Mouse (Mus musculus): Measurements from ENCODE around the gene Nebl. TPM values are rescaled to one million over a fixed set of nuclear protein-coding genes. Genes with fewer than 3 reads are reported as not detected.

Gene Nebl
- total and polyA plus RNA-seq, 3 experiments = 4.7 to 5.4 TPM; not detected in 1

DNA sequence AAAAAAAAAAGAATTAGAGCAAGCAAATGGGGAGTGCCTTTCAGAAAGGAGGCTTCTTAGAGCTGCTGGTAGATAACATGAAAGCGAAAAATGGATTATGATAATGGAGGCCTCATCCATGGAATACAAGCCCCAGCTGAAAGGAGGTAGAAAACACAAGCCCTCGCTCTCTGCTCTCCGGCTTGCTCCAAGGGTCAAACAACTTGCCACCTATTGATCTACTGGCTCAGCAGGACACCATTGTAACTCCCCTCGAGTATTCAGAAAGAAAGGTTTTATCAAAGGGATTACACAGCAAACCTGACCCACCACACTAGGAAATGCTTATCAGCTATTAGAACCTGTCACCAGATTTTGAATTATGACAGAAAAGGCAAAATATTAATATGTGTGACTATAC, 131.4 kb downstream of the Nebl start:
- H3K27ac ChIP-seq (ENCODE audit: control insufficient read depth, low read depth, low read length) = no peak overlapping the region
- H3K9me3 ChIP-seq (replicated peaks; ENCODE audit: insufficient read depth, low read length) = no peaks in the 10 kb centered on the region
- H3K4me1 ChIP-seq (ENCODE audit: control insufficient read depth in 1 of 2, insufficient read depth in 2 of 2, low read length in 2 of 2) = no peaks in the 10 kb centered on the region
- TF ChIP-seq TAL1 (IDR thresholded peaks at IDR 0.05; ENCODE audit: low read length) (no peak), BHLHE40 (IDR thresholded peaks at IDR 0.05; ENCODE audit: borderline replicate concordance, low read depth, low read length) (no peak), POLR2A (IDR thresholded peaks at IDR 0.05; ENCODE audit: control insufficient read depth in 1 of 2, insufficient read depth in 1 of 2, low read depth in 1 of 2, low read length in 2 of 2, poor library complexity in 1 of 2) (no peak), GABPA (IDR thresholded peaks at IDR 0.05; ENCODE audit: low read depth, low read length) (no peak)
- H3K4me3 ChIP-seq (ENCODE audit: control insufficient read depth in 1 of 2, insufficient read depth in 1 of 2, low read depth in 2 of 2, low read length in 2 of 2) = no peak overlapping the region
- no peaks in the 10 kb centered on the region for H3K36me3 ChIP-seq (ENCODE audit: control insufficient read depth in 1 of 2, insufficient read depth in 2 of 2, low read length in 2 of 2)
- H3K27me3 ChIP-seq (ENCODE audit: control insufficient read depth in 1 of 2, insufficient read depth in 2 of 2, low read length in 2 of 2) = no peaks in the 10 kb centered on the region
- no peak for DNase-seq (ENCODE audit: low read depth, low spot score)
- no peaks in the 10 kb centered on the region for H3K79me2 ChIP-seq (ENCODE audit: control insufficient read depth, insufficient read depth, low read length, poor library complexity)
- no peak overlapping the region for H3K9ac ChIP-seq (ENCODE audit: control insufficient read depth, low read depth, low read length, poor library complexity, severe bottlenecking)

DNA sequence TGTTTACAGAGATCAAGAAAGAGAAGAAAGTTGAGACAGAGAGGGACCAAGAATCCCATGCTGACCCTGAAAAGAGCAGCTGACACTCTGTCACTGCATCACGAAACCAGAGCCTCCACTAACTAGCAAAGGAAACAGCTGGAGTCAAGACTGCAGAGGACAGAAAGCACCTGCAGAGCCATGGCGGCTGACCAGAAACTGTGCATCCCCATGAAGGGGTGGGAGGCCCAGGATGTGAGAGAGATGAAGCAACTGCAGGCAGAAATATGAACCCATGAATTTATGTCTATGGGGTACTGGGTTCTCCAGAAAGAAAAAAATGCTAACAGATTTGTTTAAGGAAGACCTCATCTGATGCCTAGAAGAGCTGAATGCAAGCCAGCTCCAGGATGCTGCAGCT, 133.3 kb downstream of the Nebl start:
- Histone ChIP-seq H3K27me3 (ENCODE audit: control insufficient read depth in 1 of 2, insufficient read depth in 2 of 2, low read length in 2 of 2) (no peaks in the 10 kb centered on the region), H3K36me3 (ENCODE audit: control insufficient read depth in 1 of 2, insufficient read depth in 2 of 2, low read length in 2 of 2) (no peaks in the 10 kb centered on the region), H3K9ac (ENCODE audit: control insufficient read depth, low read depth, low read length, poor library complexity, severe bottlenecking) (no peak overlapping the region), H3K79me2 (ENCODE audit: control insufficient read depth, insufficient read depth, low read length, poor library complexity) (no peaks in the 10 kb centered on the region), H3K9me3 (replicated peaks; ENCODE audit: insufficient read depth, low read length) (no peaks in the 10 kb centered on the region), H3K4me1 (ENCODE audit: control insufficient read depth in 1 of 2, insufficient read depth in 2 of 2, low read length in 2 of 2) (no peaks in the 10 kb centered on the region), H3K4me3 (ENCODE audit: control insufficient read depth in 1 of 2, insufficient read depth in 1 of 2, low read depth in 2 of 2, low read length in 2 of 2) (no peak overlapping the region), H3K27ac (ENCODE audit: control insufficient read depth, low read depth, low read length) (no peak overlapping the region)
- DNase-seq (ENCODE audit: low read depth, low spot score) = no peak
- TF ChIP-seq USF2 (IDR thresholded peaks at IDR 0.05; ENCODE audit: borderline replicate concordance in 1 of 2, insufficient read depth in 1 of 2, low read depth in 1 of 2, low read length in 2 of 2) = no peak

DNA sequence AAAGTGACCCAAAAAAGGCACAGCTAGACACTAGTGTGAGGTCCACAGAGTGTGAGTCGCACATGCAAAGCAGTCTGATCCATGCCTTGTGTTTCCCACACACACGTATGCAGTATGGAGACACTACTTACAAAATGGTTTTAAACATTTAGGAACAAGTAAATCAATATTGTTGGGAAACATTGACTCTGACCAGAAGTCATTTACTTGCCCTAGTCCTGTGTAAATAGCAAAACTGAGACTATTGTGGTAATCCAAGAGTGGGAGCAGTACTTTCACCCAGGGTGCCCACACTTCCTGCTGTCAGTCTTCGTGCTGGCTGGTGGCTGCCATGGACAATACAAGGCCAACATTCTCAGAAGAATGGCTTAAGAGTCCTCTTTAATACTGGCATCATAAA, 141.6 kb downstream of the Nebl start:
- Histone ChIP-seq H3K27me3 (ENCODE audit: control insufficient read depth in 1 of 2, insufficient read depth in 2 of 2, low read length in 2 of 2) (no peaks in the 10 kb centered on the region), H3K4me1 (ENCODE audit: control insufficient read depth in 1 of 2, insufficient read depth in 2 of 2, low read length in 2 of 2) (no peaks in the 10 kb centered on the region), H3K79me2 (ENCODE audit: control insufficient read depth, insufficient read depth, low read length, poor library complexity) (no peaks in the 10 kb centered on the region), H3K9me3 (replicated peaks; ENCODE audit: insufficient read depth, low read length) (no peaks in the 10 kb centered on the region), H3K9ac (ENCODE audit: control insufficient read depth, low read depth, low read length, poor library complexity, severe bottlenecking) (no peak overlapping the region), H3K4me3 (ENCODE audit: control insufficient read depth in 1 of 2, insufficient read depth in 1 of 2, low read depth in 2 of 2, low read length in 2 of 2) (no peak overlapping the region), H3K27ac (ENCODE audit: control insufficient read depth, low read depth, low read length) (no peak overlapping the region), H3K36me3 (ENCODE audit: control insufficient read depth in 1 of 2, insufficient read depth in 2 of 2, low read length in 2 of 2) (no peaks in the 10 kb centered on the region)
- DNase-seq (ENCODE audit: low read depth, low spot score) = no peak
- TF ChIP-seq CHD1 (IDR thresholded peaks at IDR 0.05; ENCODE audit: low read depth, low read length) (no peak), TCF12 (IDR thresholded peaks at IDR 0.05; ENCODE audit: low read depth, low read length) (no peak), TBP (IDR thresholded peaks at IDR 0.05; ENCODE audit: low read depth, low read length) (no peak), HCFC1 (IDR thresholded peaks at IDR 0.05; ENCODE audit: low read depth, low read length) (no peak), ZC3H11A (IDR thresholded peaks at IDR 0.05; ENCODE audit: low read depth, low read length) (no peak), POLR2A (IDR thresholded peaks at IDR 0.05; ENCODE audit: control insufficient read depth in 1 of 2, insufficient read depth in 1 of 2, low read depth in 1 of 2, low read length in 2 of 2, poor library complexity in 1 of 2) (no peak), EP300 (IDR thresholded peaks at IDR 0.05; ENCODE audit: low read depth in 1 of 2, low read length in 2 of 2) (no peak), ZMIZ1 (IDR thresholded peaks at IDR 0.05; ENCODE audit: low read depth, low read length) (no peak), SIN3A (IDR thresholded peaks at IDR 0.05; ENCODE audit: low read length) (no peak)
